Mouse (Mus musculus): Measurements from ENCODE around the gene Acot8.

Acot8 gene

GRCm38 (mm10) chr2:164781876-164782275, 22.8 kb downstream of the Acot8 start:
- DNase-seq (ENCODE audit: low spot score in 2 of 2), result no peak

DNA sequence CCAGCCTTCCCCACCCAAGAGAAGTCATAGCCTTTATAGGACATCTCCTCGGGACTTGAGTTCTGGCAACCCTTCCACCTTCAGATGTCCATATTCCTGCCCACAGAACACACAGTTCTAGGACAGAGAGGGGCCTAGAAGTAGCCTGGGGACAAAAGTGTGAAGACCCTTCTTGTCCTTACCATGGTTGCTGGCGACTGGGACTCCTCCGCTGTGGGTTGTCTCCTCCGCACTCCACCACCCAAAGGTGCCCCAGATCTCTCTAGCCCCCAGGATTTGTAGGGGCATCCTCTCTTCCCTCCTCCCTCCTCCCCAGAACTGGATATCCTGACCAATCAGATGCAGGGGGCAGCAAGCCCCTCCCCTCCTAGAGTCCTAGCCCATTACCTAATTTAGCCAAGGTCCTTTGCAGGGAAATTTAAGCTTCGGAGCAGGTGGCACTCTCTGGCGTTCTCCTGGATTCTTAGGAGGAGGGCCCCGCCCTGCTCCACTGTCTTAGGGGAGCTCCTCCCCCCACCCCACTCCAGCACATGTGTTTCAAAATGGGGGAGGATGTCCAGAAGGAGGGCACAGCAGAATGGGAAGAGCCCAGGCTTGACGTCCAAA, 25.1 kb downstream of the Acot8 start, which contains the start of gene Tnnc2:
Tnnc2 (minus strand) TSS at position 487 of the 606 bp plus-strand sequence.
- DNase-seq (ENCODE audit: low spot score in 2 of 2), result no peak

DNA sequence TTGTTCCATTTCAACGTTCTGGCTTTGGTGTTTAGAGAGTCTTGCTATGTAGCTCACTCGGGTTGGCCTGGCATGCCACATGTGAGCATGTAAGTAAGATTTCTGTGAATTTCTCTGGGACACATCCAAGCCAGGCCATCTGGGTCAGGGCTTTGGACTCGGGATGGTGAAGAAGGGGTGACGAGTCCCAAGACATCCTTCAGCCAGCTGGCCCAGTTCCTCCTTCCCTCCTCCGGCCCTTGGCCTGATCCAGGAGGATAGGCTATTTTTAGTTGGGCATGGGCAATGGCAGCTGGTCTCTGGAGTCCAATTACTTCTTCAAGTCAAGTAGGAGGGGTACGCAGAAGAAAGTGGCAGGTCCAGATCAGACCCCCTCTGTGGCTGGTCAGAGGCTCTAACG, 25.9 kb downstream of the Acot8 start:
- DNase-seq (ENCODE audit: low spot score in 2 of 2), result no peak

DNA sequence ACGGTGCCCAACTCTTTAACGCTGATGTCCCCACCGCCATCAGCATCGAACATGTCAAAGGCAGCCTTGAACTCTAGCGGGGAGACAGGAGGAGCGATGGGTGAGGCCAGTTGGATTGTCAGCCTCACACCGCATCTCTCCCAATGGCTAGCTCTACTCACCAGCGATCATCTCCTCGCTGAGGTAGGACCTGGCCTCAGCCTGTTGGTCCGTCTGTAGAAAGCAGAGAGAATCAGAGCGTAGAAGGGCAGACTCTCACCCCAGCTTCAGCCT, 26.7 kb downstream of the Acot8 start:
- DNase-seq (ENCODE audit: low spot score in 2 of 2), result no peak

DNA sequence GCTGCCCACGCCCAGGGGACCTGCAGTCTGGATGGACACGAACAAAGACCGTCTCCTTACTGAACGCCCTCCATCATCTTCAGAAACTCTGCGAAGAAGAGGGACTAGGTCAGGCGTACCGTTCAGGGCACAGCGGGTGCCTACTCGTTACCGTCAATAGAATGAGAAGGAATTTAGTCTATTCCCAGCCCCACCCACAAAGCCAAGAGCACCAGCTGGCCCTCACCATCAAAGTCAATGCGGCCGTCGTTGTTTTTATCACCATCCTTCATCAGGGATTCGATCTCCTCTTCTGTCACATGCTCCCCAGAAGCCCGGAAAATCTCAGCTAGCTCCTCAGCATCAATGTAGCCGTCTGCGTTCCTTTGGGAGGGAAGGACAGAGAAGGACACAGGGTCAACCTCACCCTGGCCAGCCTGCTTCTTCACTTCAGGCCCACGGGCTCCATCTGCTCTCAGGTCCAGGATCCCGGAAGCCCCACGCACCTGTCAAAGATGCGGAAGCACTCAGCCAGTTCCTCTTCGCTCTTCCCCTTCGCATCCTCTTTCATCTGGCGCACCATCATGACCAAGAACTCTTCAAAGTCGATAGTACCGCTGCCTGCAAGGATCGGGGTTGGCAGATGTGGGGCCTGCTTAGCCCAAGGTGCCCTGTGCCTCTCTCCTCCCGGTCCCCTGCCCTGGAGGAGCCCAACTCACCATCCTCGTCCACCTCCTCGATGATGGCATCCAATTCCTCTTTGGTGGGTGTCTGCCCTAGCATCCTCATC, 27.3 kb downstream of the Acot8 start:
- DNase-seq (ENCODE audit: low spot score in 2 of 2), result no peak

DNA sequence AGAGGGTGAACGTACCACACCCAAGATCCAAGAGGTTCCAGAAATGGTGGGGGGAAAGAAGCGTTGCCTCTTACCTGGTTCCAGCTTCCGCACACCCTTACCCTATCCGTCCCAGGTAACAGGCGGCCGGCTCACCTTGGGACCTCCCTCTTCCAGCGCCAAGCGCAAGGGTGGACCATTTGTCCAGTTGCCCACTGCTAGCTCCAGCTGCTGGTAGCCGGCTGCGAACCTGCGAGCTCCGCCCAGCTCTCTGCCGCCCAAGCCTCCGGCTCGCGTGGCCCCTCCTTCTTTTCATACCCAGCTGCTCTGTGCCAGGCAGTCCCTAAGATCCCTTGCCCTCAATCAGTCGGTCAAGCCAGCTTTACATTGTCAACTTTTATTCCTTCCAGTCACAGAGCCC, 27.9 kb downstream of the Acot8 start:
- DNase-seq (ENCODE audit: low spot score in 2 of 2), result no peak

- DNase-seq (ENCODE audit: low spot score in 2 of 2), result no peak
Measured at GRCm38 (mm10) chr2:164776130-164776529, 28.6 kb downstream of the Acot8 start.

DNA sequence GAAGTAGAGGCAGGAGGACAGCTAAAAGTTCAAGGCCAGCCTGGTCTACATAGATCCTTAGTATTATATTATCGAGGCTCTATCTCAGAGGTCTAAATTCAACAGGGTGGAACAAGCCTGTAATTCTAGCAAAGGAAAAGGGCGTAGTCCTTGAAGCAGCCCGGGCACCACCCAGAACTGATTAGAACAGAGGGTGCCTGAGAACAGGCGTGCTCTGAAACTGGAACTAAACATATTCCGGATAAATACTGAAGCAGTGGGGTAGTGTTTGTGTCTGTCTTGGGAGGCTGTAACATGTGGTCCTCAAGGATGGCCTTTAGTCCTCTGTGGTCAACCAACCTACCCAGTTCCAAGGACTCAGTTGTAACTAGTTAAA, 30.7 kb downstream of the Acot8 start:
- DNase-seq (ENCODE audit: low spot score in 2 of 2), result no peak

DNA sequence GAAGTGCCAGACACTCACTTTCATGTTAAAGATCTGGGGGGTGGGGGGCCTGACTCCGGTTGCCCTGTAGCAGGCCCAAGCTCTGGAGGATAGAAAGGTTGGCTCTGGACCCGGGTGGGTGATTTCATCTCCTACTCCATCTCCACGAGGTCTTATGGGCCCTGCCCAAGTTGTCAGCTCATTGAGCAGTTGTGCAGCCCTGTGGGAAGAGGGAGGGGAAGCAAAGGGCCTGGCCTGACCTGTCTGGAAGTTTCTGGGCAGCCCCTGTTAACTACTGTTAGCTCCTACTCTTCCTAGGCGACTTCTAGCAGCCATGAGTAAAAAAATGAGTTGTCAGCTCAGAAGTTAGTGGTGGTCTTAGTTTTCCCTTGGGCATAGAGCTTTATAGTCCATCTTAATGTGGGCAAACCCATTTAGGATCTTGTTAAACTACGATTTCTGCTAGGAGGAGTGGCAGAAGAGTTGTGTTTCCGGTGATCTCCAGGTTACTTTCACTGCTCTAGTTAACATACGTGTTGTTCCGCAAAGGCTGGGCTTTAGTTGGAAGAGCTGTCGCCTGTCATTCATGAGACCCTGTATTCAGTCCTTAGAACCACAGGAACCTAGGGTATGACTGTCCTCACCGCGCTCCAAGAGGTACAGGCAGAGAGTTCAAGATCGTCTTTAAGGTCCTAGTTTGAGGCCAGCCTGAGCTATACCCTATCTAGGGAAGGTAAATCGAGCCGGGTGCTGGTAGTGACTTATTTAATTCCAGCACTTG, 31.3 kb downstream of the Acot8 start:
- no peak for DNase-seq (ENCODE audit: low spot score in 2 of 2)

GRCm38 (mm10) chr2:164771123-164771522, 33.6 kb downstream of the Acot8 start:
- no peak for DNase-seq (ENCODE audit: low spot score in 2 of 2)

- no peak for DNase-seq (ENCODE audit: low spot score in 2 of 2)
Measured at GRCm38 (mm10) chr2:164770279-164770678, 34.4 kb downstream of the Acot8 start.

DNA sequence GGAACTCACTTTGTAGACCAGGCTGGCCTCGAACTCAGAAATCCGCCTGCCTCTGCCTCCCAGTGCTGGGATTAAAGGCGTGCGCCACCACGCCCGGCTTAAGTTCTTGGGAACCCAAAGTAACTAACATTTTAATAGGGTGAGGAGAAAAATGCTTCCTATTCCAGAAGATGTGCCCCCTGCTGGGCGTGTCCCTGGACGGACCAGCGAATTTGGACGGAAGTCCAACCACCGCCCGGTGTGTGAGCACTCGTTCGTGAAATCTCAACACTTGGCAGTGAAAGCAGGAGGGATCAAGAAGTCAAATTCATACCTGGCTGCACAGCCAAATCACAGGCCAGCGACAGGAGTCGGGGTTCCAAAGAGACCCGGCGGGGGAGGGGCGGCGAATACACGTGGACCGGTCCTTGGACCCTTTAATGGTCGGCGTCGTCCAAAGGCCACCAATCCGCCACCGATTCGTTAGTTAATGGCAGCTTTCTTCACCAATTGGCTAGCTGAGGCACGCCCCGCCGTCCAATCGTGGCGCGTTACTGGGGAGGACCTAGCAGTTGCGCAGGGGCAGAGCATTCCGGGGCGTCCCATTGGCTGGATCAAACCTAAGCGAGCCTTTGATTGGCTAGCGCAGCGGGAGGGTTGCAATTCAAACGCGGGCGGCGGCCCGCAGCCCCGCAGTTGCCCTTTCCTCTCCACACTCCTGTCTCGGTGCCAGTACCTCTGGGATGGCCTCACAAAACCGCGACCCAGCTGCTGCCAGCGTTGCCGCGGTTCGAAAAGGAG, 35.2 kb downstream of the Acot8 start, which contains the start of gene Ube2c:
Ube2c (plus strand) TSS at position 641 of the 780 bp plus-strand sequence.
- DNase-seq (ENCODE audit: low spot score in 2 of 2), result peak; percentile 99

GRCm38 (mm10) chr2:164767812-164768540, 36.7 kb downstream of the Acot8 start:
- no peak for DNase-seq (ENCODE audit: low spot score in 2 of 2)

GRCm38 (mm10) chr2:164765841-164766240, 38.8 kb downstream of the Acot8 start:
- no peak for DNase-seq (ENCODE audit: low spot score in 2 of 2)

DNA sequence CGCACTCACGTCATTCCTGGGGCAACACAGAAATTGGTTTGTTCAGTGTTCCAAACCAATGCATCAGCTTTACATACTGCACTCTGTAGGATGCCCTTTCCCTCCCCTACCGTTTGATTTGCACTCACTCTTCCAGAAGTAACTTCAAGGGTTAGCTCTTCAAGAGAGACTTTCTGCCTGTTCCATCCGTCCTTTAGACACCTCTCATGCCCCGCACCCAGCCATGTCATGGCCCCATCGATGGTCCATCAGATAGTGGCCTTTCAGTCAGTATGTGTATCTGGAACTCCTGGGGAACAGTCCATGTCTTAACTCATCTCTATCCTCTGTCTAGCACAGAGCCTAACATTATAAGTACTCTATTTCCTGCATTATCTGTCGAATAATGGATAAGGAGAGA, 42.1 kb downstream of the Acot8 start:
- no peak for DNase-seq (ENCODE audit: low spot score in 2 of 2)

GRCm38 (mm10) chr2:164761971-164762370, 42.7 kb downstream of the Acot8 start:
- no peak for DNase-seq (ENCODE audit: low spot score in 2 of 2)

DNA sequence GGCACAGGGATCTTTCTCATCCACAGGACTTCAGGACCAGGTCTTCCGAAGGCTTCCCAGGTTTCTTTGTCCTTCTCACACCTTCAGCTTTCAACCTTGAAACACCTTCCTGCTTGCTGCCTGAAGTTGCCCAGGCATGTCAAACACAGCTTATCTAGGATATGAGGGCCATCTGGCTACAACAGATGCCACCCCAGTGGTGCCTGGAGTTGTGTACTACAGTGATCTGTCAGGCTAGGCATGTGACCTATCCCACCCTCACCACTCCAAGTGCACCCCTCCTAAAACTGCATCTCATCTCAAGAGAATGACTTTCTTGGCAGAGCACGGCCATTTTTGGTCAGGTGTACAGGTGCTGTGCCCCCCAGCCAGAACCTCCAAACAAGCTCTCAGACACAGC, 43.2 kb downstream of the Acot8 start:
- no peak for DNase-seq (ENCODE audit: low spot score in 2 of 2)

- no peak for DNase-seq (ENCODE audit: low spot score in 2 of 2)
Measured at GRCm38 (mm10) chr2:164760059-164760833, 44.4 kb downstream of the Acot8 start.

GRCm38 (mm10) chr2:164758692-164759091, 46.0 kb downstream of the Acot8 start:
- no peak for DNase-seq (ENCODE audit: low spot score in 2 of 2)

GRCm38 (mm10) chr2:164757841-164758240, 46.8 kb downstream of the Acot8 start:
- no peak for DNase-seq (ENCODE audit: low spot score in 2 of 2)

DNA sequence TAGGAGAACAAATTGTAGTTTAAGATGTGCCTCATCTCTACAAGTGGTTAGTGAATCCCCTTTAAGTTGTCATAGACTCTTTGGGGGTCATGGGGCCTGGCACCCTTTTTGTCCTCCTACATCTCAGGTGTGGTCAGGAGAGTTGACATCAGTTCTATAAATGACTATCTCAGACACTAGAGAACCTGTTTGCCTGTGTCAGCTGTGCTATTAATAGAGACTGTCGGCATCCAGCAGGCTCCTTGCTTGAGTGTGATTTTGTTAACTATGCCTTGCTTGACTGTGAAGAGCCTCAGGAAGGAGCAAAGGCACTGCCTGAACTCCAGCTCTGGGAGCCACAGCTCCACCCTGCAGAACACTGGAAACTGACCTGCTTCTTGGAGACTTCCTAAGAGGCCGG, 49.9 kb downstream of the Acot8 start:
- DNase-seq (ENCODE audit: low spot score in 2 of 2), result no peak
